Mouse (Mus musculus) spleen, adult 18-20 months (tissue): ENCODE measurements around the gene Tmem108.
A peak's percentile ranks its signal among the peaks of the same experiment; 100 is the strongest.

ENCODE experiments used
- DNase-seq, 2 experiments: peaks; one replicate each; pipeline ENCODE4 v3.0.0; 2022; ENCODE audit warnings: mixed read lengths in 2 of 2

Tmem108 gene

GRCm38 (mm10) chr9:103540518-103540917 lies 221.1 kb downstream of the Tmem108 start:
- DNase-seq = no peak

- DNase-seq = no peak
Measured at GRCm38 (mm10) chr9:103538047-103538816, 223.4 kb downstream of the Tmem108 start.

- no peak for DNase-seq
Measured at GRCm38 (mm10) chr9:103536059-103536634, 225.5 kb downstream of the Tmem108 start.

- DNase-seq = no peak
Measured at GRCm38 (mm10) chr9:103525041-103525537, 236.5 kb downstream of the Tmem108 start.

GRCm38 (mm10) chr9:103524600-103524999 lies 237.0 kb downstream of the Tmem108 start:
- no peak for DNase-seq

GRCm38 (mm10) chr9:103523742-103524403 lies 237.8 kb downstream of the Tmem108 start:
- DNase-seq = no peak

GRCm38 (mm10) chr9:103523008-103523407 lies 238.6 kb downstream of the Tmem108 start:
- DNase-seq = no peak

GRCm38 (mm10) chr9:103513884-103514283 lies 247.8 kb downstream of the Tmem108 start:
- no peak for DNase-seq

- no peak for DNase-seq
Measured at GRCm38 (mm10) chr9:103512257-103512656, 249.4 kb downstream of the Tmem108 start.

- no peak for DNase-seq
Measured at GRCm38 (mm10) chr9:103506968-103507584, 254.6 kb downstream of the Tmem108 start.

GRCm38 (mm10) chr9:103505067-103505466 lies 256.6 kb downstream of the Tmem108 start:
- no peak for DNase-seq

GRCm38 (mm10) chr9:103504646-103505045 lies 257.0 kb downstream of the Tmem108 start:
- no peak for DNase-seq

GRCm38 (mm10) chr9:103503586-103504298 lies 257.9 kb downstream of the Tmem108 start:
- DNase-seq = no peak

- DNase-seq = no peak
Measured at GRCm38 (mm10) chr9:103502655-103503054, 259.0 kb downstream of the Tmem108 start.

- DNase-seq = no peak
Measured at GRCm38 (mm10) chr9:103501861-103502364, 259.7 kb downstream of the Tmem108 start.

GRCm38 (mm10) chr9:103499366-103499765 lies 262.3 kb downstream of the Tmem108 start:
- no peak for DNase-seq

- no peak for DNase-seq
Measured at GRCm38 (mm10) chr9:103498699-103499098, 262.9 kb downstream of the Tmem108 start.

GRCm38 (mm10) chr9:103495391-103495790 lies 266.2 kb downstream of the Tmem108 start:
- DNase-seq = no peak

GRCm38 (mm10) chr9:103494346-103495020 lies 267.2 kb downstream of the Tmem108 start:
- DNase-seq = peak in 1 of 2 experiments; percentile 49

- no peak for DNase-seq
Measured at GRCm38 (mm10) chr9:103491985-103492384, 269.7 kb downstream of the Tmem108 start.

GRCm38 (mm10) chr9:103490439-103490838 lies 271.2 kb downstream of the Tmem108 start:
- DNase-seq = peak; percentile 71 to 84

- DNase-seq = peak; percentile 59 to 60
Measured at GRCm38 (mm10) chr9:103489883-103490282, 271.8 kb downstream of the Tmem108 start.
